Mouse (Mus musculus) adrenal gland, adult 2 months (tissue): Measurements from ENCODE around the gene Arid3a. TPM values are rescaled to one million over a fixed set of nuclear protein-coding genes. Genes with fewer than 3 reads are reported as not detected.

ENCODE experiments used
- DNase-seq: peaks from one replicate; pipeline ENCODE4 v3.0.0; 2021
- polyA plus RNA-seq: library from polyadenylated mRNA; depleted of rRNA; stranded (reverse); fragments of >200 nt; gene quantifications from 2 replicates; pipeline ENCODE4 v1.2.3, GENCODE M21; 2012
- total RNA-seq, 2 experiments: library from RNA; stranded (reverse); gene quantifications; 2 replicates each; pipeline ENCODE4 v1.2.3; 2021

The Arid3a gene
- total and polyA plus RNA-seq, 3 experiments: 4.6 to 6.5 (median 5.9) TPM

- DNase-seq: no peak
These were observed 49.4 kb downstream of the Arid3a start for GRCm38 (mm10) chr10:79976071-79976721.

- no peak for DNase-seq
These were observed 49.9 kb downstream of the Arid3a start for GRCm38 (mm10) chr10:79976722-79977107.

DNA sequence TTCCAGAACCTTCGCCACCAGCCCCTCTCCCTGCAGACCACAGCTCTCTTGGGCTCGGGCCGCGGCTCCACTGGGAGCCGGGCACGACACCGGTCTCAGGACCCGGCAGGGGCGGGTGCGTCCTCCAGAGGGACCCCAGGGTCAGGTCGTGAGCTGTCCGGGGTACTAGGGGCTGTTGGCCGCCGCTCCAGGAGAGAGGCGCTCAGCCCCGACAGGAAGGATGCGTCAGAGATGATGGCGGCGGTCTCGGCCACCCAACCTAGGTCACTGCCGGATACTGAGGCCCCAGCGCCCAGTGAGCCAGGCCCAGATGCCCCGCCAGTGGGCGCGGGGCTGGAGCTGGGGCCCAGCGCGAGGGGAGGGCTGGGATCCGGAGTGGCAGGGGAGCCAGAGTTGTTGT is 50.5 kb downstream of the Arid3a start:
- no peak for DNase-seq

GRCm38 (mm10) chr10:79978061-79978460 is 51.2 kb downstream of the Arid3a start:
- no peak for DNase-seq

- no peak for DNase-seq
These were observed 52.7 kb downstream of the Arid3a start for GRCm38 (mm10) chr10:79979401-79980155.

- DNase-seq: no peak
These were observed 56.4 kb downstream of the Arid3a start for GRCm38 (mm10) chr10:79983205-79983604.

- DNase-seq: peak; percentile 82
These were observed 56.8 kb downstream of the Arid3a start for GRCm38 (mm10) chr10:79983670-79984069.

- DNase-seq: peak; percentile 92
These were observed 57.5 kb downstream of the Arid3a start, which contains the start of gene Tmem259 for GRCm38 (mm10) chr10:79984195-79984816. Gene Tmem259 (minus strand): TSS chr10:79984330.

DNA sequence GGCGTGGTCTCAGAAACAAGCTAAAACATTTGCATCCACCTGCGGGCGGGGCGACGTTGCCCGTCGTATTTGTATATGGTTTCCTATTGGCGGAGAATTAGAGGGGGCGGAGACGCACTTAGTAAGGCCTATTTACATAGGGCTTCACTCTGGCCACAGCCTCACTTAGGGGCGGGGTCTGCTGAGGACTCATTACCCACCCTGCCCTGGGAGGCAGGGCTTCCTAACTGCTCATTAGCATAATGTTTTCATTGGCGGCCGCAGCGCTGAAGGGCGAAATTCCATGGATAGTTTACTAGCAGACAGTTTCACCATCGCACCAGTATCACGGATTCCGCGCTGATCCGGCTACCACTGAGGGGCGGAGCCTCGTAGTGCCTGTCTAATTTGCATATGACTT is 58.0 kb downstream of the Arid3a start:
- peak; percentile 97 for DNase-seq

GRCm38 (mm10) chr10:79985334-79986231 is 58.7 kb downstream of the Arid3a start:
- peak; percentile 70 for DNase-seq

DNA sequence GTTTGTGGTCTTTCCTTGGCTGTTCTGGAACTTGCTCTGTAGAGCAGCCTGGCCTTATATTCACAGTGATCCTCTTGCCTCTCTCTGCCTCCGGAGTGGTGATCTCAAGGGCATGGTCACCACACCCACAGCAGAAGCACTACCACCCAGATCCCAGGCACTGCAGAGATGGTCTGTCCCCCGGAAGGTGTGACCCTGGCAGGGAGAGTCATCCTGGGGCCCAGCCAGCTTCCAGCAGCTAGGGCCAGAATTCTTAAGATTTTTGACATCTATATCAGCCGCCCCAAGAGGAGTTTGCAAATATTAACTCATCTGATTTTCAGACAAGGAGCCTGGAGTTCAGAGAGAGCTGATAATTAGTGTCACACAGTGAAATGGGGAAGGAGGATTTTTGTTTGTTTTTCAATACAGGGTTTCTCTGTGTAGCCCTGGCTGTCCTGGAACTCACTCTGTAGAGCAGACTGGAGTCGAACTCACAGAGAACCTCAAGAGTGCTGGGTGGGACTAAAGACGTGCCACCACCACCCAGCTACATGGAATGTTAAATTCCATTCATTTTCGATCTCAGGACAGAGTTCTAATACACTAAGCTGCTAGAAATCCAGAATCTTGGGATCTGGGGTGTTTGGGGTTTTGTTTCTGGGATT is 59.5 kb downstream of the Arid3a start:
- DNase-seq: peak; percentile 88

DNA sequence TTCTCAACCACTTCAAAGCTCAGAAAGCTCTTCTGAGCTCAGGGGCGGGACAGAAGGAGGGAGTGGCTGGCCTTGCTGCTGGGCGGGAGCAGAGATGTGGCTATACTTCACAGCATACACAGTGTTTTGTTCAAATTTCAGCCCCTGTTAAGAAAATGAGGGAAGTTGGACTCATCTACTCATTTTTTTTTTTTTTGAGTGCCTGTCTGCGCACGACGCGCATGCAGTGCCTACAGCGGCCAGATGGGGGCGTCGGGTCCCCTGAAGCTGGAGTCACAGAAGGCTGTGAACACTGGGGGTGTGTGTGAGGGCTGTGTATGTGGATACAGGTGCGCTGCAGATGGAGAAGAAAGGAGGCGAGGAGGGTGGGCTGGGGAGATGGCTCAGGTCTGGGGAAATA is 60.1 kb downstream of the Arid3a start:
- DNase-seq: peak; percentile 85

DNA sequence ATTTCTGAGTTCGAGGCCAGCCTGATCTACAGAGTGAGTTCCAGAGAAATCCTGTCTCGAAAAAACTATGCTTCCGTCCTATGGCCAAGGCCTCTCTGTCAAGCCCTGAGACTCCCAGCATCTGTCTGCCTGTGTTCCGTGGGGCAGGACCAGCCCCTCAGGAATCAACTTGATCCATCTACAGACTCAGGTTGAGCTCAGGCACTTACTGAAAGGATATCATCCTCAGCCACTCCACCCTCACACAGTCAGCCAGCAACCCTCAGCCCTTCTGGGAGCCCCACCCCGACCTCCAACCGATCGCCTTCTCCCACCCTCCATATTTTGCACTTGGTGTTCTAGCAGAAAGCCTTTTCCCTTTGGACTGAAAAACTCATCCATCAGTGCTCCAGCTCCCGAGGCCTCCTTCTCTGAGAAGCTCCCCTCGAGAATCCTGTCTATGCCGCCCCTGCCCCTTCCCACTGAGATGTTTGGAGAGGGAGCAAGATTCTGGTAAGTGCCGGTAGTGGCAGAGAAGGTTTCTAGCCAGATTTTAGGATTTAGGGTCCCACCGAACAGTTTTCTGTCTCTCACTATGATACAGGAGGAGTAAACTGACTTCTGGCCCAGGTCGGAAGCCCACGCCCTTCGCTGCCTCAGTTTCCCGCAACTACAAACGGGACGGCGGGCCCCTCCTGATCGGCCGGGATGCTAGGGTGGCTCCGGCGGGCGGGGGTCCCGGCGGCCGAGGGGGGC is 61.1 kb downstream of the Arid3a start:
- no peak for DNase-seq

GRCm38 (mm10) chr10:79988506-79989271 is 61.8 kb downstream of the Arid3a start, which contains the start of gene Cnn2:
Gene Cnn2 (plus strand): TSS chr10:79988584.
- DNase-seq: peak; percentile 78

GRCm38 (mm10) chr10:79989272-79989786 is 62.5 kb downstream of the Arid3a start:
- no peak for DNase-seq

- DNase-seq: no peak
These were observed 63.0 kb downstream of the Arid3a start for GRCm38 (mm10) chr10:79989870-79990269.

DNA sequence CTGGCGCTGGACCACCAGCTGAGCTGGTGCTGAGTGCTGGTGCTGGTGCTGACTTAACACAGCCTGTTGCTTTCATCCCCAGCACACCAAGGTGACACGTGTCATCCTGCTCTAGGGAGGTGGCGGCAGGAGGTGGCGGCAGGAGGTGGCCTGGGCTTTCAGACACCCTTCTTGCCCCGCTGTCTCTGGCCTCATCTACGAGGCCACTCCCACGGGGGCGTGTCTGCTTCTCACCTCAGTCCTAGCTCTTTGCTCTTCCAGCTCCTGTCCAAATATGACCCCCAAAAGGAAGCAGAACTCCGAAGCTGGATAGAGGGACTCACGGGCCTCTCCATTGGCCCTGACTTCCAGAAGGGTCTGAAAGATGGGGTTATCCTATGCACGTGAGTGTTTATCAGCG is 64.3 kb downstream of the Arid3a start:
- no peak for DNase-seq

DNA sequence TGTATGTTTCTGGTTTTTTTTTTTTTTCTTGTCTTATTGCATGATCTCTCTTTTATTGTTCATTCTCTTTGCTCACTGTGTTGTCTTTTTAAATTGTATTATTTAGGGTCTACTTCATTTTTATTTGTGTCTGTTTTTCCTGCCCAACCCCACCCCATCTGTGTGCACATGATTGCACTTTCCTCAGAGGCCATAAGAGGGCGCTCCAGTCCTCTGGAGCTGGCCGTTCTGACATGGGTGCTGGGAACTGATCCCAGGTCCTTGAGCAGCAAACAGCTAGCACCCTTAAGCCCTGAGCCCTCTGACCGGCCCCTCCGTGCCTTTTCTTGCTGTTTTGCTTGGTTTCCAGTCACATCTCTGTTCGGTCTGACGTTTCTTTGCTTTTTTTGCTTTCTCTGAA is 64.7 kb downstream of the Arid3a start:
- DNase-seq: no peak

- DNase-seq: peak; percentile 45
These were observed 67.7 kb downstream of the Arid3a start for GRCm38 (mm10) chr10:79994397-79995115.
